Mouse (Mus musculus): ENCODE data around the gene Elf1. TPM values are rescaled to one million over a fixed set of nuclear protein-coding genes. Genes with fewer than 3 reads are reported as not detected.

Gene Elf1
- polyA plus RNA-seq, 1 experiment from 2014 or later: 2.5 TPM

DNA sequence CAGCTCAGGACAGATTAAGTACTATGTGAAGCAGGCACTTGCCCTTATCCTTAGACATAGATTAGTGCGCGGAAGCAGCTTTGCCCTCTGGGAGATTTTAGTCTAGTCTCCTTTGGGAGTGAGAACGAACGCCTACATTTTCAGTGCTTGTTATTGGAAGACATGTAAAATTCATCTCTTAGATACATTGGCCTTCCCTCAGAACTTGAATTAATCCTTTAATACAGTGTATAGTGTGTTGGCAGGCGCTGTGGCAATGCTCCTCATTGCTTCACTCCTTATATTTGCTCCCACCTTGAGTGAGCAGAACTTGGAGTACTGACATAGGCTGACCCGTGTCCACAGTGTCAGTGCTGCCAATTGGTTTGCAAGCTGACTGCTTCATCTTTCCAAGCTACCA, 127.3 kb downstream of the Elf1 start:
- H3K9ac ChIP-seq (replicated peaks; ENCODE audit: low read depth, low read length): no peak overlapping the region
- no peak overlapping the region for H3K4me3 ChIP-seq (ENCODE audit: low read depth, low read length)
- 93% methylated on average over 6 of the region's 6 CpGs for WGBS
- ATAC-seq (ENCODE audit: low read depth): no peak
- H3K4me2 ChIP-seq (ENCODE audit: low read depth, low read length): no peak overlapping the region
- H3K4me1 ChIP-seq (ENCODE audit: control insufficient read depth, insufficient read depth, low read length): no peaks in the 10 kb centered on the region
- no peaks in the 10 kb centered on the region for H3K27me3 ChIP-seq (ENCODE audit: control insufficient read depth, insufficient read depth, low read length)
- no peak overlapping the region for H3K27ac ChIP-seq (ENCODE audit: low read depth, low read length)
- H3K36me3 ChIP-seq (ENCODE audit: control insufficient read depth, insufficient read depth, low read length): peaks cover 51% of the 10 kb centered on the region
- H3K9me3 ChIP-seq (ENCODE audit: control insufficient read depth, low read length): no peaks in the 10 kb centered on the region

DNA sequence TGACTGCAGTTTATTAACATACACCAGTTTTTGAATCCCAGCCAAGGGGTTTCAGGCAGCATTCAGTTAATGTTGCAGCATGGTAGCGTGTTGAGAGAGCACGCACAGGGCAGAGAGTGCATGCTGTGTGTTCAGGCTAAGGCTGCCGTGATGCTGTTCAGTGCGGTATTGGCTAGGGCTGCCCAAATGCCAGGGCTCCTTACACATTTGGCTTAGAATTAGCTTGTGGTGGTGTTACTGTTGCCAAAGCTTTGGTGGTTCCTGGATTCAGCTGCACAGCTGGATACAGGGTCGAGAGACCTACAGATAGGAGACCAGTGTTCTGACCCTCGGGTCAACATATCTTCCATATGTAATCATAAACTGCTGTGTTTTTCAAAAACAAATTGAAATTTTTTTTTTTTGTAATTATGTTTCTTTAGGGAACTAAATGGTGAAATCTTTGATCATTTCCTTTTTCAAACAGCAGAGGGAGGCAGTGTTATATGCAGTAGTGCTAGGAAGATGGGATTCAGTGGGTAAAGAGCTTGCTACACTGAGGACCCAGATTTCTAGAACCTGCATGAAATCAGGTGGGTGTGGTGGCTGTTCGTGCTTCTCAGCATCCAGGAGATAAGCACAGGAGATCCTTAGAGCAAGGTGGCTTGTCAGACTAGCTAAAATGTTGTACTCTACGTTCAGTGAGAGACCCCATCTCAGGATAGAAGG, 136.3 kb downstream of the Elf1 start:
- H3K27me3 ChIP-seq (ENCODE audit: control insufficient read depth, insufficient read depth, low read length): no peaks in the 10 kb centered on the region
- H3K4me1 ChIP-seq (ENCODE audit: control insufficient read depth, insufficient read depth, low read length): no peaks in the 10 kb centered on the region
- H3K27ac ChIP-seq (ENCODE audit: low read depth, low read length): no peak overlapping the region
- H3K9me3 ChIP-seq (ENCODE audit: control insufficient read depth, low read length): no peaks in the 10 kb centered on the region
- 85% methylated on average over 8 of the region's 8 CpGs for WGBS
- 0 out of 2 replicates have a peak, but pooled peaks have one; percentile 72 for ATAC-seq (ENCODE audit: low read depth)
- no peak overlapping the region for H3K4me3 ChIP-seq (ENCODE audit: low read depth, low read length)
- H3K4me2 ChIP-seq (ENCODE audit: low read depth, low read length): no peak overlapping the region
- H3K9ac ChIP-seq (replicated peaks; ENCODE audit: low read depth, low read length): no peak overlapping the region
- H3K36me3 ChIP-seq (ENCODE audit: control insufficient read depth, insufficient read depth, low read length): peaks cover 15% of the 10 kb centered on the region; the same call in 1 of the 2 replicates

DNA sequence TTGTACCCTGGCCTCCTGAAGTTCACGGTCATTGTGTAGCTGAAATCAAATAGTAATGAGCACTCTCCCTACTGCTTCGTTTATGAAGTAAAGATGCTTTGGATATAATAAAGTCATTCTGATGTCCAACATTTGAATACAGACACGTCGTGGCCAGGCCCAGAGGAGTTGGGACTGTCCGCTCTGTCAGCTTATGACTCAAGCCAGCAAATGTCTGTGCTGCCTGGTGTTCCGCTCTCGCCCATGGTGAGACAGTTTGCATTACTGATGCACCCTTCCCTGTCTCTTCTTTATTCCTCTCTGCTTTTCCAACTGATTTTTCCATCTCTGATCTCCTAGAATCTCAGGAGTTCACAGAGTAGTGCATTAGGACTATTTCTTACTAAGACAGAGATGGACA, 138.8 kb downstream of the Elf1 start:
- no peak overlapping the region for H3K27ac ChIP-seq (ENCODE audit: low read depth, low read length)
- H3K36me3 ChIP-seq (ENCODE audit: control insufficient read depth, insufficient read depth, low read length): peaks cover 18% of the 10 kb centered on the region
- no peaks in the 10 kb centered on the region for H3K27me3 ChIP-seq (ENCODE audit: control insufficient read depth, insufficient read depth, low read length)
- H3K9ac ChIP-seq (replicated peaks; ENCODE audit: low read depth, low read length): no peak overlapping the region
- 95% methylated on average over 7 of the region's 7 CpGs for WGBS
- no peak for ATAC-seq (ENCODE audit: low read depth)
- H3K4me1 ChIP-seq (ENCODE audit: control insufficient read depth, insufficient read depth, low read length): no peaks in the 10 kb centered on the region
- H3K9me3 ChIP-seq (ENCODE audit: control insufficient read depth, low read length): no peaks in the 10 kb centered on the region
- no peak overlapping the region for H3K4me3 ChIP-seq (ENCODE audit: low read depth, low read length)
- H3K4me2 ChIP-seq (ENCODE audit: low read depth, low read length): no peak overlapping the region

DNA sequence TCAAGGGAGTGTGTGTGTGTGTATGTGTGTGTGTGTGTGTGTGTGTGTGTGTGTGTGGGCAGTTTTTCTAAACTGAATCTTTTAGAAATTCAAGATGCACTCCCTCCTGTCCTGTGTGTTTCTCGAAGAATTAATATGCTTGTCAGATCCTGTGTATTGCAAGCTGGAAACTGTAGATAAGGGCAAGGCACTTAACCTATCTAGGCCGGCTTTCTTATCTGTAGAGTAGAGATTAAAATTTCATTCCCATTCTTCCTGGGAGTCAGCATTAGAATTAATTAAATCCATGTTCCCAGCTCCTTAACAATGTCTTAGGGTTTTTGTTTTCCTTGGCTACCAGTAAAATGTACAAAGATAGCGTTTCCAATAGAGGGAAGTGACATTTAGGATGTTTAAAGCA, 140.1 kb downstream of the Elf1 start:
- Histone ChIP-seq H3K36me3 (ENCODE audit: control insufficient read depth, insufficient read depth, low read length) (peaks cover 28% of the 10 kb centered on the region), H3K4me1 (ENCODE audit: control insufficient read depth, insufficient read depth, low read length) (no peaks in the 10 kb centered on the region), H3K4me3 (ENCODE audit: low read depth, low read length) (no peak overlapping the region), H3K4me2 (ENCODE audit: low read depth, low read length) (no peak overlapping the region), H3K9ac (replicated peaks; ENCODE audit: low read depth, low read length) (no peak overlapping the region), H3K9me3 (ENCODE audit: control insufficient read depth, low read length) (no peaks in the 10 kb centered on the region), H3K27ac (ENCODE audit: low read depth, low read length) (no peak overlapping the region), H3K27me3 (ENCODE audit: control insufficient read depth, insufficient read depth, low read length) (no peaks in the 10 kb centered on the region)
- no peak for ATAC-seq (ENCODE audit: low read depth)
- 77% methylated on average over 3 of the region's 3 CpGs for WGBS

Small RNA genes lying within 50 kb of the gene (microRNA-seq; reads per million reads assigned to microRNA genes)
- gene Gm27857: not detected

Other genes starting within 250 kb of the Elf1 start
- gene Zfp957, start 233.8 kb upstream of the Elf1 start, polyA plus RNA-seq (2014; fragmentation: Nextera tagmentation; extraction: Ambion mirVana): not detected in 2 replicates
- gene Rgcc, start 179.5 kb upstream of the Elf1 start, polyA plus RNA-seq (2014; fragmentation: Nextera tagmentation; extraction: Ambion mirVana): 23.0 and 39.9 TPM in 2 replicates
- 18.7 and 19.1 TPM in 2 replicates for gene Naa16, start 90.4 kb upstream of the Elf1 start, polyA plus RNA-seq (2014; fragmentation: Nextera tagmentation; extraction: Ambion mirVana)
- gene Mtrf1, start 83.4 kb upstream of the Elf1 start, polyA plus RNA-seq (2014; fragmentation: Nextera tagmentation; extraction: Ambion mirVana): 11.6 and 12.9 TPM in 2 replicates
- gene Kbtbd7, start 54.7 kb upstream of the Elf1 start, polyA plus RNA-seq (2014; fragmentation: Nextera tagmentation; extraction: Ambion mirVana): 23.6 and 26.2 TPM in 2 replicates
- gene Kbtbd6, start 29.4 kb upstream of the Elf1 start, polyA plus RNA-seq (2014; fragmentation: Nextera tagmentation; extraction: Ambion mirVana): 0.87 and 1.5 TPM in 2 replicates
- 47.3 and 48.3 TPM in 2 replicates for gene Wbp4, start 326 bp downstream of the Elf1 start, polyA plus RNA-seq (2014; fragmentation: Nextera tagmentation; extraction: Ambion mirVana)
- gene Sugt1, start 106.5 kb downstream of the Elf1 start, polyA plus RNA-seq (2014; fragmentation: Nextera tagmentation; extraction: Ambion mirVana): 91.7 and 117 TPM in 2 replicates
- gene Cnmd, start 181.0 kb downstream of the Elf1 start, polyA plus RNA-seq (2014; fragmentation: Nextera tagmentation; extraction: Ambion mirVana): 1.5 and 13.4 TPM in 2 replicates